15 mouse cellular contexts compared by ENCODE assay signal in the genomic region with DNA sequence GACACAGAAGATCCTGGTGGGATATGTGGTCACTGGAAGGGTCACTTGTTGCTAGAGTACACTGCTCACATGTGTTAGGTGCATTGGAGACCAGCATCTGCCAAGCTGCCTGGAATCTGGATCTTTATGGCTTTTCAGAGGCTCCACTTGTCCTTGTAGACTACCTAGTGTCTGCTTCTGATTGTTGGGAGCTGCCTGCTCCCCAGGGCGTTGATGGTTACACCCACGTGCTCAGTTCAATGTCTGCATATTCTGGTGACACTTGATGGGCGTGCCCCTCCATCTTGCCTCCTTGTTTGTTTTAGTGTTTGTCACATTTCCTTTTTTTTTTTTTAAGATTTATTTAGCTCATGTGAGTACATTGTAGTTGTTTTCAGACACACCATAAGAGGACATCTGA.
"Had no signal": no experiment of that assay in that cellular context is flagged by ENCODE, and none has a peak within 500 bp of the region (broad histone marks: within the 10 kb centered on the region; RNA-seq: fewer than 3 reads in every experiment).

No protein-coding gene starts in this region.

- DNase-seq: heart, postnatal 10 days; heart, postnatal 14 days; heart, postnatal 36 days; heart, postnatal 4 days; kidney, adult 11 months; kidney, adult 18-20 months; kidney, adult 2 months; kidney, adult 8-10 months; kidney, adult 9 months; kidney, postnatal 14 days; kidney, postnatal 25 days; kidney, postnatal 36 days; kidney, postnatal 4 days; layer of hippocampus, adult 9-11 months; layer of hippocampus, postnatal 36 days had no signal
